Mouse (Mus musculus) cerebellum, postnatal 10 days (tissue): ENCODE results near the gene E2f7.
A peak's percentile ranks its signal among the peaks of the same experiment; 100 is the strongest.

Experiments used
- DNase-seq, 2 experiments: peaks; one replicate each; pipeline ENCODE4 v3.0.0; 2021; ENCODE audit warnings: mixed read lengths in 2 of 2

E2f7 gene

DNA sequence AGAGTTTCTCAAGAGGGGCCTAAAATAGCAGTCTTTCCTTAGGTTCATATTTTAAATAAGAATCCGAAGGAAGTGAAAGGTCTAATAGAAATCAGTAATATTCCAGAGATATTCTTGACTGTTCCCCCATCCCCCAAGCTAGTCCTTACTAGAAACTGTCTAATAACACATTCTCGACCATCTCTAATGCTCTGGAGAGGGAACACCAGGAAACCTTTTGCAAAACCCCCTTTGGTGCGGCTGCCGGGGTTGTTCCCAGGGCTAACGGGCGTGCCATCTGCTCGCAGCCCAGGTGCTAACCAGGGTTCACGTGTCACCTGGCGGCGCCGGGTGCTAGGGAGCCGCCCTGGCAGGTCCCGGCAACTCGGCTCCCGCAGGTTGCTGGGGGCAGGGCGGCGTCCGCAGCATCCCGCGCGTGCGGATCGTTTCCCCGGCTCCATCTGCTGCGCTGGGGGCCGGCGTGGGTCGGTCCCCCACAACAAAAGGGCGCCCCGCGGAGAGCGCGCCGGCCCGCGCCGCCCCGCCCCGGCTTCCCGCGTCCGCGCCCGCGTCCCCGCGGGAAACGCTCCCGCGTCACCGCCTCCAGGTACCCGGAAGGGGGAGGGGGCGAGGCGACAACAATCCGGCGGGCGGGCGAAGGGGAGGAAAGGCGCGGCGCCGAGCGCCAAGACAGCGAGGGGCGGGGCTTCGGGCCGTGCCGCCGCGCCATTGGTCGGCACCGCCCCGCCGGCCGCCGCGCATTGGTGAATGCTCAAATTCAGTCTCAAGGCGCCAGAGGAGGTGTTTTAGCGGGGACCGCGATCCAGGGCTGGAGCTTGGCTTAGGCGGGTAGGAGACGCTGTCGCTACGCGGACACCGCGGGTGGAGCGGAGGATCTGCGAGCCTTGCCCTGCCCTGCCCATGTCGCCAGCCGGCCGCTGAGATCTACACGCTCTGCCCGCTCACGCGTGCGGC, at the start of gene E2f7:
TSS of gene E2f7 (plus strand) at position 754 of the 954 bp plus-strand sequence.
- DNase-seq = peak; percentile 98 to 99

DNA sequence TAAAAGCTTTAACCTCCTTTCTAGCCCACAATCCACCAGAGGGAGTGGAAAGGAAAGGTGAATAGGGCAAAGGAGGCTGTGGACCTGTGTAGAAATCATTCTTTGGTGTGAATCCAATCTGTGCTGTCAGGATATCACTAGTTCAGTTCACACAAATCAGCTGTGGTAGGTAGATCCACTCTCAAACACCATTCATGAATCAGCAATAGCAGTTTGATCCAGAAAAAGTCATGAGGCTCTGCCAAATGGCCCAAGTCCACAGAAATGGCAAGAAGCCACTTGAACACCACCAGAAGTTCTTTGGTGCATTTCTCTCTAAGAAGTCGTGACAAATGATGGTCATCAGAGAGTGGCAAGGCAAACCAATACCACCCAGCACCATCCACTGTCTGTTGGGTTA, 44.0 kb upstream of the E2f7 start:
- DNase-seq = peak in 1 of 2 experiments; percentile 6

DNA sequence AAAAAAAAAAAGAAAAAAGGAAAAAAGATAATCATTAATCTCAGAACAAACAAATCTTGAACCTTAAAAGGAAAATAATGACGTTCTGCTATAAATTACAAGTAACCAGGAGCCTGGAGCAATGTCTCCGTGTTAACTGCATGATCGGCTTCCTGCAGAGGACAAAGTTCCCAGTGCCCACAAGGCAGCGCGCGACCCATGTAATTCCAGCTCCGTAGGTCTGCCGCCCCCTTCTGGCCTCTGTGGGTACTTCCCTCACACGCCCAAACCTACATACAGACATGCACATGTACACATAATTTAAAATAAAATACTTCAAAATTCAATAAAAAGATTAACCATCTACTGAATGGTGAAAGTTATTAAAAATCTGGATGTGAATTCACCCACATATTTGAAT, 39.6 kb upstream of the E2f7 start:
- peak; percentile 26 to 29 for DNase-seq

DNA sequence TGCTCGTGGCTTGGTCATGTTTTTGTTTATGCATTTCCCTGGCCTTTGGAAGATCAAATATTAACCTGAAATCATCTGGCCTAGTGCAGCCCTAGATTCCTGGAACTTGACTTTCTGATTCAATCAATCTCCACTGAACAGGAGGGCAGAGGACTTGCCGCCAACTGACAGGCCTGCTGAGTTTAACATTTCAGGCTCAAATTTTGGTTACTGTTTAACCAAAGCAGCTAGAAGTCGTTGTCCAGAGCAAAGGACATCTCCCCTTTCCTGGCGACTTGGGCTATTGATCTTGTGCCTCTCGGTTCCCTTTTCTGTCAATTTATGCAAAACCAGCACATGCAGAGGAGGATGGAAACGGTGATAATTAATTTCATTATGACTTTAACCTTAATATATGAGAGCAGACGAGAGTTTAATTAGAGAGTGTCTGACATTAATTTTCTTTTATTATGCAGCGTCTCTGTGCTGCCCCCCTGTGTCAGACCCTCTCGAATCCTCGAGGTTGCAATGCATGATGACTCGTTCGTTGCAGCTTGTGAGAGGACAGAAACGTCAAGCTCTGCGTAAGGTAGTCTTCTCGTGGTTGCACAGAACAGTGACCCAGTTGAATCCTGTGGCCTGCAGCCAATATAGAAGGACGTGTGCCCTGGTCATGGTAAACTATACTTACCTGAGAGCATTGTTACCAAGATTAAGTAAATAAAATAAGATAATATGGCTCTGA, 37.7 kb upstream of the E2f7 start:
- DNase-seq = peak; percentile 63

DNA sequence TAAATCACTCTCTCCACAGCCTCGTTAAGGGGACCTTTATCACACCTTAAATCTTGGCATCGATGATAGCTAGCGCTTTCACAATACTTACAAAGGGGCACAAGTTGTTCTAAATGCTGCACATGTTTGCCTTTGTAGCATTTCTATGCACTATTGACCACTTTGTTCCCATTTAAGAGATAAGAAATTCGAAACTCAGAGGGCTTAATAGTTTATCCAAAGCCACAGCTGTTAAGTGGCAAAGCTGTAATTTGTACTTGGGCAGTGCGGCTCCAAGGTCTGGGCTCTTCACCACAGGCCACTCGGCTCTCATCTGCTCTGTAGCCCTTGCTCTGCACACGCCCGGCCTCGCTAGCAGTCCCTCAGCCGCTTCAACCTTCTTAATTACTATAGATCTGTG, 28.4 kb upstream of the E2f7 start:
- no peak for DNase-seq

DNA sequence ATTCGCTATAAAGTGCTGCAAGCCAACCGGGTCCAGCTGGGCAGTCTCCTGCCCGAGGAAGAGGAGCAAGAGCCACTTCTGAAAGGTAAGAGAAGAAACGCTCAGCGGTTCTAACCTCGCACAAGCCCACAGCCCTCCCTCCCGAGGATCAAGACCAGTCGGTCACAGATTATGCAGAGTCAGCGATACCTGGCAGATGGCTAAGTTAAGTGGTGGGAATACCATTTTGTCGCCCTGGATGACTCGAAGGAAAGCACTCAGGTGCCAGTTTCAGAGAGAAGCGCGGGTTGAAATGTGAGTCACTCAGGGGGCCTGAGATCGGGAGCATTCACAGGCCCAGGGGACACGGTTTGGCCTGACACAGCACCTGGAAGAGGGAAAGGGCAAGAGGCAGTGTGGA, 18.8 kb upstream of the E2f7 start:
- DNase-seq = no peak

DNA sequence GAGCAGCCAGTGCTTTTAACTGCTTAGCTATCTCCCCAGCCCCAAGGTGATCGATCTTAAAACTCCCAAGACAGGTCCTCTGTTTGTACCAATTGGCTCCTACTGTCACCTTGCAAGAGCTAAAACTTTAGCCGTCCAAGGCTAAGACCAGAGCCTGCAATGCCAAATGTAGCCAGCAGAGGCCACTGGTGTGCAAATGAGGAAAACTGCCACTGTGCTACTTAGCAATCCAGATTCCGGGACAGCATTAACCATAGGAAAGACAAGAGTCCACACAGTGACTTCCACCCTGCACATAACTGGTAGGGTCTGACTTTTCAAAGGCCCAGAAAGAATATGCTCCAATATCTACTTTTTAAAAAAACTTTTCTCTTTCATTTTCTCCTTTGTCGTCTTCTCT, 17.4 kb upstream of the E2f7 start:
- peak; percentile 54 to 56 for DNase-seq

DNA sequence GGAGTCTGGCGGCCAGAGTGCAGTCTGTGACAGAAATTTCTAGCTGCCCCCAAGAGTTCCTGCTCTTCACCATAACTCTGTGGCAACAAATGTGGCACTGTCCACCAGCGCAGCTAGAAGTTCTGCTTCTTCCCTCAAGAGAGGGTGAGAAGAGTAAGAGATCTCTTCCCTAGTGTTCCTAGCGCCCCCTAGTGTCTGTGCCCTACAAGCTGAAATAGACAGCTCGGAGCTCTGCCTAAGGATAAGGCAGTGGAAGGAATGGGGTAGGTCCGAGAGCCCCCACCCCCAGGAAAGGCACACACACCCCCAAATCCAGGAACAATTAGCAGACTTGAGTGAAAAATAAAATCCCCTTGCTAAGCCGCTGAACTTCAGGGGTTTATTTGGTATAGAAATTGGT, 11.9 kb upstream of the E2f7 start:
- DNase-seq = peak; percentile 91 to 94

DNA sequence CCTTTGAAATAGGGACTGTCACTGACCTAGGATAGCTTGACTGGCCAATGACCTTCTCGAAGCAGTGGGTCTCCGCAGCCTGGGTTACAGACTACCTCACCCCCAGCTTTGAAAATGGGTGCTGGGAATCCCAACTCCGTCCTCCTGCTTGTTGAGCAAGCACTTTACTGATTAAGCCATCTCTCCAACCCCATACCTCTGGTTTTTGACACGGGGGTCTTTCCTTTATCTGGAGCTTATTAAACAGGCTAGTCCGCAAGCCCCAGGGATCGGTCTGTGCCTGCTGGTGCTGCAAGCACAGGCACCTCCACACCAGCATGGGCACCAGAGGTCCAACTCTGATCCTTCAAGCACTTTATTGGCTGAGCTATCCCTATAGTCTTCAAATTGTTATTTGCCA, 1.5 kb upstream of the E2f7 start:
- DNase-seq = no peak

DNA sequence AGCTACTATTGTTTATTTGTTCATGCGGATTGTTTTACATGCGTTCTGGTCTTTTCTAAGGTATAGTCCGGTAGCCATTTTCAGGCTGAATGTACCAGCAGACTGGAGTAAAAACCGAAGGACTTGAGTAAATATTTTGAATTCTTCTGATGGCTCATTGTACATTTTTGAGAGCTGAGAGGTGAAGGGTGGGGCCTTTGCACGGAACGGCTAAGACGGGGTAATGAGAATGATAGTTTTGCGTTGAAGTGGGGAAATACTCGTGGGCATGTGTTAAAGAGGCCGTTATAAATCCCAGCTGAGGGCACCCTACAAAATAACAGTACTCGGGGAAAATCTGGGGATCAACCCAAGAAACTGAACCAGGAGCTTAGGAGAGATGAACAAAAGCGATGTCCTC, 1.1 kb upstream of the E2f7 start:
- no peak for DNase-seq

DNA sequence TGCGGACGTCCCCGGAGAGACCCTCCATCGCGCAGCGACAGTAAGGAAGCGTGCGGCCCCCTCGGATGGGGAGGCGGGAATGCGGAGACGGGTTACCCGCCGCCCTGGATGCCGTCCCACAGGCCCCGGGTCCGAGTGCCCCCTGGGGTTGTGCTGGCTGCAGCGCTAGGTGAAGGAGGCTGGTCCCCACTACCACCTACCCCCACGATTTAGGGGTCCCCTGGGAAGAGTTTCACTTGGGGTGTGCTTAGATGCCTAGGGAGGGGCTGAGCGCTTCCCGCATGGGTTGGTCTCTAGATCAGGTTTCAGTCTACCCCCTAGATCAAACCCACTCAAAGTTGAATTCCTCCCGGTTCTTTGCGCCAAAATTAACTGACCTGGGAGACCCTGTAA, 397 bp downstream of the E2f7 start:
- no peak for DNase-seq

DNA sequence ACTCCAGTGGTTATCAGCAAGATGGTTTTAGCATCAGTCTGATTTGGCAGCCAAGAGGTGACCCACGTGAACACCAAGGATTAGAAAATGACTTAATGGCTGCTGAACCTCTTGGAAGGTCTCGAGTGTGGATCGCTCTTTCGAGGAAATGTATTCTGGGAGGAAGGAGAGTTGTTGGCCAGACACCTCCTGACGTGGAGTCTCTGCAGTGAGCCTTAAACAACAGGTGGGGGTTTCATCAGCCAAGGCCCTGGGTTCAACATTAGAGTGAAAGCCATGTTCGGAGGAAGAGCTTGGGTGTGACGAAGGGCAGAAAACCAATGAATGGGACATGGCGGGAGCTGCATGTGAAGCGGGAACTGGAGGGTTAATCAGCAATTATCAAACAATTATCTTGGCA, 3.8 kb downstream of the E2f7 start:
- DNase-seq = no peak

DNA sequence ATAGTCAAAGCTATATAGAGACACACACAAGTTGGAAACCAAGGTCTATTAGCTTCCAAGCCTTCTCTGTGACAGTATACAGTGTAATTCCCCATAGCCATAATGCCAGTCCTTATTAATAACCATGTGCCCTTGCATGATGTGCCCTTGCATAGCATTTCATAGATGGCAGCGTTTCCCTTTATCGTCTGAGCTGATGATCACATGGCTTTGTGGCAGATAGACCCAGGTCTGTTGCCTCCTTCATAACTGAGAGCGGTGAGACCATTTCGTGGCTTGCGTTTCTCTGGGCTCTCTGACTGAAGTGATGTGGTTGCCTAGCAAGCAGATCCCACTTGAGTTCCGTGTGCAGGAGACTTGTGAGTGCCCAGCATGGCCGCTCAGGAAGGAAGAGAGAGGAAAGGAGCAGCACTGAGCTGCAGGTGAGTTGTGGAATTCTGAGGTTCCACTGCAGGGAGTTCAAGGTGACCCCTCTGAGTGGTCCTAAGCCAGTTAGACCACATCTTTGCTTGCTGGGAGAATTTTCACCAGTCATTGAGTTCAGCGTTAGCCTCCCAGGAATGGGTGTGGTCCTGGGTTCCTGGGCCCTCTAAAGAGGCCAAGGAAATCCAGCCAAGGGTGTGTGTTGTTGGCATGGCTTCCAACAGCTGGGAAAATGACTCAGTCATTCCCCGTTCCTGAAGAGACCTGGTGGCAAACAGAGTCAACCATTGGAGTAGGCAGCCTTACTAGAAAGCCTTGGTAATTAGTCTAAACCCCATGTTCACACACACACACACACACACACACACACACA, 4.5 kb downstream of the E2f7 start:
- no peak for DNase-seq

DNA sequence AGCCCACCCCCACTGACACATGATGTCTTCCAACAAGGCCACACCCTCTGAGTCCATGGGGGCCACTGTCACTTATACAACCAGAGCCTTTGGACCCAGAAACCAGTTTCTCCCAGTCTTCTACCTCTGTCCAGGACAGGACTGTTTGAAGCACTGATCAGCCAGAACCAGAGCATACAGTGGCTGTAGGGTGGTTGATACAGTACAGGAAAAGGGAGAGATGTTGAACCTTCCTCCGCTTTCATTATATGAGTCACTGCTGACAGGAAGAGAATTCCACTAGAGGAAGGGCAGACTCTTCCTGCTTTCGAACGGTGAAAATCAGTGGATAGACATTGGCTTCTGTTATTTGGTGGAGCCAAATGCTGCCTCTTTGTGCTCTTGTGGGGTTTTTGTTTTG, 7.6 kb downstream of the E2f7 start:
- DNase-seq = no peak

DNA sequence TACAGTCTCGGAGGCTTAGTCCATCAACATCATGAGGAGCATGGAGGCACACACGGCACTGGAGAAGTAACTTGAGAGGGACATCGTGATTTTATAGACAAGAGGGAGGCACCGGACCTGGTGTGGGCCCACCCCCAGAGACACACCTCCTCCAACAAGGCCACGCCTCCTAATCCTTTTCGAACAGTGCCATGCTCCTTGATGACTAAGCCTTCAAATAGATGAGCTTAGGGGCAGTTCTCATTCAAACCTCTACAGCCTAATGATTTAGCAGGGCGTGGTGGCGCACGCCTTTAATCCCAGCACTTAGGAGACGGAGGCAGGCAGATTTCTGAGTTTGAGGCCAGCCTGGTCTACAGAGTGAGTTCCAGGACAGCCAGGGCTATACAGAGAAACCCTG, 10.3 kb downstream of the E2f7 start:
- DNase-seq = no peak

DNA sequence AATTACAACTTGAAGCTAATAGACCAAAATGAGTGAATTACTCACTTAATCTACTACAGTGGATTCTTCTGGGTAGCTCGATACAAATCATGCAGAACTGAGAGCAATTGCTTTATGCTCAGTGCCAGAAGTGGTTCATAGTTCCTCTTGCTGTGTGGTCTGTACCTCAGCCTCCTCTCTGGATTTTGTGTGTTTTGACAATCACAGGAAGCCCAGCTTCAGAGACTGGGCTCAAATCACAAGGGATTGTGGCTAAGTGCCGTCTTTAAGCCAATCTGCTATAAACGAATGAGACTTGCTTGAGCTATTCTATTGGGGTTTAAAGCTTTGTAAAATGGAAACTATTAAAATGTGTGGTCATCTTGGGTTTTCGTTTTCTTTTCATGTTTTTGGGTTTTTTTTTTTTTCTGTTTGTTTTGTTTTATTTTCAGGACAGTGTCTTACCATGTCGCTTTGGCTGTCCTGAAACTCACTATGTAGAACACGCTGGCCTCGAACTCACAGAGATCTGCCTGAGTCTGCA, 11.1 kb downstream of the E2f7 start:
- DNase-seq = no peak

DNA sequence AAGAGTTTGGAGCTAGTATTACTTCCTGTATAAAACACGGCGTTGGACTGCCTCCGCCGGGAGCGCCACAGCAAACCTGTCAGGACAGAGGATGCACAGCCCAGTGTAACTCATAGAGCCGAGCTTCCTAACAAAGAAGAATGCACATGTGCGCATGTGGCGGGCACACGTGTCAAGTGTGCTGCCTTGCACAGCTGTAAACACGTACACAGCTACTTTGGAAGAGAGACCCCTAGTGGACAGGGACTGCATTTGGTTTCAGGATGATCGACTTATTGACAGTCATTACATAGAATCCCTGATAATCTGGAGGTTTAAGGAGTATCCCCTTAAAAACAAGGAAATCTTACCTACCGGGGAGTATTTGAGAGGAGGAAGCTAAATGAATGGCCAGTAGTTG, 15.3 kb downstream of the E2f7 start:
- DNase-seq = peak; percentile 52 to 70

DNA sequence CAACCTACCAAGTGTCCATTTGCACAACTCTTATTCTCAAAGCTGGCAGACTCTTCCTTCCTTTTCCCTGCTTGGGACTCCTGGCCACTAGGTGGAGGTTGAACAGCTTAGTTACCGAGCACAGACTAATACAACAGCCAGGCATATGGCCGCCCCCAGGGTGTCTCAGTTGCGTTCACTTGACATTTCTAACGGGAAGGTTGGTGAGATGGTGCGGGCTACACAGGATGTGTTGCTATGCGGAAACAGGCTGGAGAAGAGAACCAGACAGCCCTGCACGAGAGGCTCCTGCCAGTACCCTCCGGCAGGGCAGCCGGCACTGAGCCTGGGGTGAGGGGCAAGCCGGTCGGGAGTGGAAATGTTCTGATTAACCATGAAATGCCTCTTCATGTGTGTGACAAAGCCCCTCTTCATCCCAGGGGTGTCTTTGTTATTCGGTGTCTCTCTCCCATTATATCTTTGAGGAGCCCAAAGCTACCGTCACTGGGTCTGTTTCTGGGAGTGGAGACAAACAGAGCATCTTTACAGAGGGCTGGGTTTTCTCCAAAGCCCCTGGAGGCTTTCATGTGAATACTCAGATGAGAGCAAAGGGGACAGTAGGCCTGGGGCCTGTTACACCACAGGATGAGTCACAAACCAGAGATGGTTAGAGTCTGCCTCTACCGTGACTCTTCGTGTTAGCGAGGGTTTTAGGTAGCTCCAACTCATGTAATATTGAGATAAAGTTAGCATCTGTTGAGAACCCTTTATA, 17.1 kb downstream of the E2f7 start:
- DNase-seq = peak; percentile 82 to 83

DNA sequence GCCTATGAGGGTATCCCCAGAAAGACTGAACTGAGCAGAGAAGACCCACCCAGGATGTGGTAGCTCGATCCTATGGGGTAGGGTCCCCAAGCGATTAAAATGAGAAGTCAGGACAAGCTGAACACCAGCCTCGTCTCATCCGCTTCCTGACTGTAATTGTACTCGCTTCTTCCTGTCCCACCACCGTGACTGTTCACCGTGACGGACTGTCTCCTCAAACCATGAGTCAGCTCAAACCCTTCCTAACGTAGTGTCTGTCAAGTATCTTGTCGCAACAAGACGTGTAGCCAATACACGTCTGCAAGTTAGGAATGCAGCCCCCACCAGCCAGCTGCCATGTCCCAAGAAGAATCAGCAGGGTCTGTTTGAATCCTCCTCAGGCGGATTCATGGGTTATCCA, 18.2 kb downstream of the E2f7 start:
- no peak for DNase-seq

DNA sequence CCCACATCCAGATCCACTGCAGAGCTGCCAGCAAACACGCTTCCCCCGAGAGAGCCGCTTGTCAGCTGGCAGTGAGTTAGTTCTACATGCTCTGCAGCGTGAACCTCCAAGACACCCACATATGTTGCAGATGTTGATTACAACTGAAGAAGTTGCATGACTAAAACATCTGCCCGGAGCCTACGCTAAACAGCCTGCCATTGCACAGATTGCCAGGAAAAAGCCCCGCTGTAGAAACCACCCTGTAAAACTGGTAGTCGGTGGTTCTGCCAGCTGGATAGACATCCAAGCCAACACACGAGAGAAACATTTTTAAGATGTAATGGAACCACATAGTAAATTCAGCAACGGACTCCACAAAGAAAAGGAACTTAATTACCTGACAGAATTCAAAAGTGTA, 24.3 kb downstream of the E2f7 start:
- DNase-seq = no peak

DNA sequence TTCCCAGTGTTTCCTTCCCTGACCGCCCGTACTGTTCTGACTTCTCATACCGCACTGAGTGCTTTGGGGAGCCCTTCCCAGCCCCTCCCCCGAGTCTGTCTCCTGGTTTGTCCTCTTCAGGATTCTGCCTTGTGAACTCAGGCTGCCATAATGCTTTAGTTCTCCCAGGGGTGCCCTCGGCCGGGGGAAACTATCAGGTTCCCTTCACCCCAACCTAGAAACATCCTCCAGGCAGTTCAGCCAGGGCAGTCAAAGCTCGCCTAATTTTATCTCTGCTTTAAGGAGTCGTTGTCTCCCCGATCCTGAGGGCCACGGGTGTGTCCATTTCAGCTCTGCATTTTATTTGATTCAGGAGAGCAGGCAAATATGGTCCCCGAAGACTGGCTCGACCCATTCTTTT, 28.0 kb downstream of the E2f7 start:
- DNase-seq = no peak

DNA sequence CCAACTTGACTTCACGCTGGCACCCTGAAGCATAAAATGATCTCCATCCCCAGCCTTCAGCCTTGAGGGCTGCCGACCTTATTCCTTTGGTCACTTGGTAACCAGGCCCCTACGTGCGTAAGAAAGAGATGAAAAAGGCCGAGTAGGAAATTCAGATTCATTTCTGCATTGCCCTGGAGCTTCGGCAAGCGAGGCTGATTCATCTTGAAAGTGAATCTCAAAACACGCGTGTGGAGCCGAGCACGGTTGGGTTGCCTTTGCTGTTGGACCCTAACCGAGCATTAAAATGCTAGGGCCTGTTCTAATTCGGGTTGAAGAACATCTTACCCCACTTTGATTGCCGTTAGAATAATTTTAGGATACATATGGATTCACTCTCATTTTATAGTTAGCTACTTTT, 28.6 kb downstream of the E2f7 start:
- DNase-seq = no peak
